Mouse (Mus musculus): ENCODE data around the gene Rc3h1.
"Not testable (repeated sequence)": the region's sequence is repeated elsewhere in the genome, so short reads cannot be mapped to it uniquely, and the experiment has no call there.

The Rc3h1 gene

GRCm38 (mm10) chr1:160906057-160906557 is at the start of gene Rc3h1:
TSS of gene Rc3h1 (plus strand) at chr1:160906418.
- in situ Hi-C loops (cut with MboI; ENCODE audit: low pct_unique_long_range_greater_than_20kb in 1 of 2, low sequenced_read_pairs in 2 of 2, unreplicated experiment in 1 of 2): no loop called here

- in situ Hi-C loops (cut with MboI; ENCODE audit: low pct_unique_long_range_greater_than_20kb in 1 of 2, low sequenced_read_pairs in 2 of 2, unreplicated experiment in 1 of 2): loop anchor here in 1 of 2 experiments (10.0 kb wide), 1 partner anchor 77 kb away; no protein-coding TSS in a partner anchor
These were observed 48.1 kb upstream of the Rc3h1 start for GRCm38 (mm10) chr1:160858132-160858531.

- in situ Hi-C loops (cut with MboI; ENCODE audit: low pct_unique_long_range_greater_than_20kb in 1 of 2, low sequenced_read_pairs in 2 of 2, unreplicated experiment in 1 of 2): loop anchor here in 1 of 2 experiments (10.0 kb wide), 1 partner anchor 75 kb away; no protein-coding TSS in a partner anchor
These were observed 46.3 kb upstream of the Rc3h1 start for GRCm38 (mm10) chr1:160859874-160860273.

GRCm38 (mm10) chr1:160861142-160861541 is 45.1 kb upstream of the Rc3h1 start:
- in situ Hi-C loops (cut with MboI; ENCODE audit: low pct_unique_long_range_greater_than_20kb in 1 of 2, low sequenced_read_pairs in 2 of 2, unreplicated experiment in 1 of 2): no loop called here

- in situ Hi-C loops (cut with MboI; ENCODE audit: low pct_unique_long_range_greater_than_20kb in 1 of 2, low sequenced_read_pairs in 2 of 2, unreplicated experiment in 1 of 2): no loop called here
These were observed 44.6 kb upstream of the Rc3h1 start for GRCm38 (mm10) chr1:160861632-160862031.

- in situ Hi-C loops (cut with MboI; ENCODE audit: low pct_unique_long_range_greater_than_20kb in 1 of 2, low sequenced_read_pairs in 2 of 2, unreplicated experiment in 1 of 2): no loop called here
These were observed 43.2 kb upstream of the Rc3h1 start for GRCm38 (mm10) chr1:160863027-160863426.

- in situ Hi-C loops (cut with MboI; ENCODE audit: low pct_unique_long_range_greater_than_20kb in 1 of 2, low sequenced_read_pairs in 2 of 2, unreplicated experiment in 1 of 2): no loop called here
These were observed 31.5 kb upstream of the Rc3h1 start for GRCm38 (mm10) chr1:160874757-160875156.

GRCm38 (mm10) chr1:160876968-160877367 is 29.2 kb upstream of the Rc3h1 start:
- in situ Hi-C loops (cut with MboI; ENCODE audit: low pct_unique_long_range_greater_than_20kb in 1 of 2, low sequenced_read_pairs in 2 of 2, unreplicated experiment in 1 of 2): no loop called here

- in situ Hi-C loops (cut with MboI; ENCODE audit: low pct_unique_long_range_greater_than_20kb in 1 of 2, low sequenced_read_pairs in 2 of 2, unreplicated experiment in 1 of 2): no loop called here
These were observed 27.7 kb upstream of the Rc3h1 start for GRCm38 (mm10) chr1:160878485-160878884.

- in situ Hi-C loops (cut with MboI; ENCODE audit: low pct_unique_long_range_greater_than_20kb in 1 of 2, low sequenced_read_pairs in 2 of 2, unreplicated experiment in 1 of 2): not testable (repeated sequence)
These were observed 24.8 kb upstream of the Rc3h1 start for GRCm38 (mm10) chr1:160881378-160881777.

GRCm38 (mm10) chr1:160881968-160882367 is 24.2 kb upstream of the Rc3h1 start:
- in situ Hi-C loops (cut with MboI; ENCODE audit: low pct_unique_long_range_greater_than_20kb in 1 of 2, low sequenced_read_pairs in 2 of 2, unreplicated experiment in 1 of 2): no loop called here

GRCm38 (mm10) chr1:160884273-160884672 is 21.9 kb upstream of the Rc3h1 start:
- in situ Hi-C loops (cut with MboI; ENCODE audit: low pct_unique_long_range_greater_than_20kb in 1 of 2, low sequenced_read_pairs in 2 of 2, unreplicated experiment in 1 of 2): no loop called here

- in situ Hi-C loops (cut with MboI; ENCODE audit: low pct_unique_long_range_greater_than_20kb in 1 of 2, low sequenced_read_pairs in 2 of 2, unreplicated experiment in 1 of 2): no loop called here
These were observed 21.2 kb upstream of the Rc3h1 start for GRCm38 (mm10) chr1:160884993-160885392.

GRCm38 (mm10) chr1:160899701-160900100 is 6.5 kb upstream of the Rc3h1 start:
- in situ Hi-C loops (cut with MboI; ENCODE audit: low pct_unique_long_range_greater_than_20kb in 1 of 2, low sequenced_read_pairs in 2 of 2, unreplicated experiment in 1 of 2): no loop called here

- in situ Hi-C loops (cut with MboI; ENCODE audit: low pct_unique_long_range_greater_than_20kb in 1 of 2, low sequenced_read_pairs in 2 of 2, unreplicated experiment in 1 of 2): no loop called here
These were observed 2.2 kb upstream of the Rc3h1 start for GRCm38 (mm10) chr1:160904047-160904446.

GRCm38 (mm10) chr1:160906558-160907481 is 602 bp downstream of the Rc3h1 start:
- in situ Hi-C loops (cut with MboI; ENCODE audit: low pct_unique_long_range_greater_than_20kb in 1 of 2, low sequenced_read_pairs in 2 of 2, unreplicated experiment in 1 of 2): no loop called here

- in situ Hi-C loops (cut with MboI; ENCODE audit: low pct_unique_long_range_greater_than_20kb in 1 of 2, low sequenced_read_pairs in 2 of 2, unreplicated experiment in 1 of 2): no loop called here
These were observed 4.0 kb downstream of the Rc3h1 start for GRCm38 (mm10) chr1:160910176-160910575.

GRCm38 (mm10) chr1:160910812-160911211 is 4.6 kb downstream of the Rc3h1 start:
- in situ Hi-C loops (cut with MboI; ENCODE audit: low pct_unique_long_range_greater_than_20kb in 1 of 2, low sequenced_read_pairs in 2 of 2, unreplicated experiment in 1 of 2): no loop called here

GRCm38 (mm10) chr1:160919383-160919782 is 13.2 kb downstream of the Rc3h1 start:
- in situ Hi-C loops (cut with MboI; ENCODE audit: low pct_unique_long_range_greater_than_20kb in 1 of 2, low sequenced_read_pairs in 2 of 2, unreplicated experiment in 1 of 2): no loop called here

GRCm38 (mm10) chr1:160921938-160922337 is 15.7 kb downstream of the Rc3h1 start:
- in situ Hi-C loops (cut with MboI; ENCODE audit: low pct_unique_long_range_greater_than_20kb in 1 of 2, low sequenced_read_pairs in 2 of 2, unreplicated experiment in 1 of 2): no loop called here

All from mouse embryonic stem cell (cell line).